Mouse (Mus musculus): ENCODE data around the gene Six6.

Six6 gene
- long read RNA-seq, experiment 1 = 0 reads
- long read RNA-seq, experiment 2 = 0 reads

GRCm38 (mm10) chr12:72939616-72940015 lies at the start of gene Six6:
TSS of gene Six6 (plus strand) at chr12:72939892.
- intact Hi-C loops (cut with DNase I) = no loop called here

- intact Hi-C loops (cut with DNase I) = no loop called here
Observed at GRCm38 (mm10) chr12:72917159-72917993, 22.3 kb upstream of the Six6 start.

DNA sequence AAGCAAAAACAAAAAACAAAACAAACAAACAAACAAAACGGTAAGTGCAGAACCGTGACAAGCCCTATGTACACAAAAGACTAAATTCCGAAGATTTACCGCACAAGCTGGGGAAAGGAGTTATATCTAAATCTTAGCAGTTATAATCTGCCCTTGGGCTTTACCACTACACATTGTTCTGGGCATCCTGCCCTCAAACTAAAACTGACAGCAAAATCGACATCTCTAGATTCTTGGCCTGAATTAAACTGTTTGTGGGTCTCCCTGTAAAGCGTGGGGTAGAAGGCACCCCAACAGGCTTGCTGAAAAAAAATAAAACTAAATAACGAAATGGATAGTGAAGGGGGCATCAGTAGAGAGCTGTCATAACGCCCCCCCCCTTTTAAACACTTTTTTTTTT lies 2.9 kb upstream of the Six6 start:
- intact Hi-C loops (cut with DNase I) = no loop called here

GRCm38 (mm10) chr12:72937537-72938120 lies 2.1 kb upstream of the Six6 start:
- intact Hi-C loops (cut with DNase I) = no loop called here

DNA sequence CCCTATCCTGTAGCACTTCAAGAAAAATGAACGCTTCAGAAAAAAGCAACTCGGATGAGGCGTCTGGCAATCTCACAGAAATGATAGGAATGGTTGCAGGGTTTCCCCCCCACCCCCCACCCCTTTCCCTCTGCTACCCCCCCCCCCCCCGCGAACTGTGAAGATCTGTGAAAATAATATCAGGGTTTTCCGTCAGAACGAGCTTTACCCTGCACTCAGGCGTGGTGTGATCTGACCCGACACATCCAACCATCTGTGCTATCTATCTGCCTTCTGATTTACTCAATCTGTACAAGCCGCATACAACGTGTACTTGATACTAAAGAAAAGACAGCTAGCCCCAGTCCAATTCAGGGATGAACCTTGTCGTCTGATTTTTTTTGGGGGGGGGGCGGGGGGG lies 1.5 kb upstream of the Six6 start:
- intact Hi-C loops (cut with DNase I) = no loop called here

DNA sequence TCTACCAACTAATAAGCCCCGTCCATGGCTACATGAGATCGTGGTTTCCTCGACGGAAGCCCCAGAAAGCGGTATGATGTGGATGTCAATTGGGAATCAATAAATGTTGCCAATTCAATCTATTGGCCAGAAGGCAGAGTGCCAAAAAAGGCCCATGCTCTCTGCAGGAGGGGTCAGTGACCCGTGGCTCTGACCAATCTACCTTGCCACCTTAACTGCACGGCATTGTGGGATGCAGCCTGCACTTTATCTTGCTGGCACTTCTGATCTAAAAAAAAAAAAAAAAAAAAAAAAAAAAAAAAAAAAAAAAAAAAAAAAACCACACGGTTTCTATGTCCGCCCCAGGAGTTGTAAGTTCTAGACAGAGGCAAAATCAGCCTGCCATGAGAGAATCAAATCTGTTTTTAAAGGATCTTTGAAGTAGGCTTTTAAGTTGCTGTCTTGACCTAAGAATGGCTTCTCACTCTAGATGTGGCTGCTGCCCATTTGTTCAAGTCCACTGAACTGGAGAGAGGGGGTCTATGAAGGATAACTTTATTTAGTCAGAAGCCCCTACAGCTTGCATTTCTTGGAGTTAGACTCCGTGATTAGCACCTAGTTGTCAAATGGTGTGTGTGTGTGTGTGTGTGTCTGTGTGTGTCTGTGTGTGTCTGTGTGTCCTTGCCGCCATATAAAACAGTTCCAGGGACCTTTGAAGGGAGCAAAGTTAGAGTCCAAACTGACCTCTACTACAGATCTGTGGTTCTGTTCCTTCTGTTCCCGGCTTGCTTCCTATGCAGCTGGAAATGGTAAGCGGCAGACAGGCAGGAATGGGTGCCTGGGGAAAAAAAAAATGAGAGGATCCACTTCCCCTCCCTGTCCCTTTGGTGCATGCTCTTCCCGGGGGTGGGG lies 847 bp upstream of the Six6 start:
- intact Hi-C loops (cut with DNase I) = no loop called here

DNA sequence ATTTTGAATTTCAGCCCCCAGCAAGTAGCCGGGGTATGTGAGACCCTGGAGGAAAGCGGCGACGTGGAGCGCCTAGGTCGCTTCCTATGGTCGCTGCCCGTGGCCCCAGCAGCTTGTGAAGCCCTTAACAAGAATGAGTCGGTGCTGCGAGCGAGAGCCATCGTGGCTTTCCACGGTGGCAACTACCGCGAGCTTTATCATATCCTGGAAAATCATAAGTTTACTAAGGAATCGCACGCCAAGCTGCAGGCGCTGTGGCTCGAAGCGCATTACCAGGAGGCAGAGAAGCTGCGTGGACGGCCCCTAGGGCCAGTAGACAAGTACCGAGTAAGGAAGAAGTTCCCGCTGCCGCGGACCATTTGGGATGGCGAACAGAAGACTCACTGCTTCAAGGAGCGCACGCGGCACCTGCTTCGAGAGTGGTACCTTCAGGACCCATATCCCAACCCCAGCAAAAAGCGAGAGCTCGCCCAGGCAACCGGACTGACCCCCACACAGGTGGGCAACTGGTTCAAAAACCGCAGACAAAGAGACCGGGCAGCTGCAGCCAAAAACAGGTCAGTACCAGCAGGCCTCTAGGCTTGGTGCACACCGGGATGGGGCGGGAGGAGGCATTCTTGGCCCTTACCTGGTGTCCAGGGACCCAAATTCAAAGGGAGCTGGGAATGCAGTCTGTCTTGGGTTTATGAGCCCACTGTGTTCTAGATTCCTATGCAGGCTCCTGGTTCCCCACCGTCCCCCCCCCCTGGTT lies 554 bp downstream of the Six6 start, which contains the start of gene 4930447C04Rik:
4930447C04Rik (minus strand) TSS at position 704 of the 751 bp plus-strand sequence.
- intact Hi-C loops (cut with DNase I) = no loop called here

GRCm38 (mm10) chr12:72940822-72941397 lies 1.2 kb downstream of the Six6 start:
- intact Hi-C loops (cut with DNase I) = no loop called here

DNA sequence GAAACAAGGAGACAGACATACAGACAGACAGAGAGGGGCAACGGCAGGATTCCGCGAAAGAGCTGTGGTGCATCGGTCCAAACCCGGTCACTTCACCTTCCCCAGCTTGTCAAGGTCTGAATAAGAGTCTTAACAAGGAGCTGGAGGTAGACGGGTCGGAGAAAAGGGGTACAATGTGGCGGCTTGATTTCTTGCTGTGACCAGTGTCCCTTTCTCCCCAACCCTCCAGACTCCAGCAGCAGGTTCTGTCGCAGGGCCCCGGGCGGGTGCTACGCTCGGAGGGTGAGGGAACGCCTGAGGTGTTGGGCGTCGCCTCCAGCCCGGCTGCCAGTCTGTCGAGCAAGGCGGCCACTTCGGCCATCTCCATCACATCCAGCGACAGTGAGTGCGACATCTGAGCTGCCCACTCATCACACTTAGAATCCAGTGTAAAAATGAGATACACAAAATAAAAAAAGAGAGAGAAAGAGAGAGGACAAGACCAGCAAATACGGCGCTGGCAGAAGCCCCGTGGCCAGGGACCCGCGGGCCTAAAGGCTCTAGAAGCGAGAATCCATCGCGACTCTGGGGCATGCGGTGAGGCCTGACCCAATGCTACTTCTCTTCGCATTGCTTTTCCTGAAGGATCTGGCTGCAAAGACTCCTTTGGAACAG lies 1.8 kb downstream of the Six6 start:
- intact Hi-C loops (cut with DNase I) = no loop called here

DNA sequence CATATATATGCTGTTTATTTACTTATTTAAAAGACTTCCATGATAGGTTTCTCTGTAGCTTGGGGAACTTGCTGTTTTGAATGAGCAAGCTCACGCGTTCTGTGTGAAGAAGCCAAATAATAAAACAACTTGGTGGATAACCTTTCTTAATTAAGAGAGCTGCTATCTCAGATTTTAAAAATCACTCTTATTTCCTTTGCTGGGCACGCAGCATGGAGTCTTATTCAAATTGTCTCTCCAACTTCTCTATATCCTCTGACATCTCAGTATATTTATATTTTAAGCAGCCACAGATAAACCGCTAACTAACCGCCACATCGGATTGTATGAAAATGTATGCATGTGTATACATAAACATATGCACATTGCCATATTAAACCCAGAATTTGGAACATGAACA lies 2.5 kb downstream of the Six6 start:
- intact Hi-C loops (cut with DNase I) = no loop called here

DNA sequence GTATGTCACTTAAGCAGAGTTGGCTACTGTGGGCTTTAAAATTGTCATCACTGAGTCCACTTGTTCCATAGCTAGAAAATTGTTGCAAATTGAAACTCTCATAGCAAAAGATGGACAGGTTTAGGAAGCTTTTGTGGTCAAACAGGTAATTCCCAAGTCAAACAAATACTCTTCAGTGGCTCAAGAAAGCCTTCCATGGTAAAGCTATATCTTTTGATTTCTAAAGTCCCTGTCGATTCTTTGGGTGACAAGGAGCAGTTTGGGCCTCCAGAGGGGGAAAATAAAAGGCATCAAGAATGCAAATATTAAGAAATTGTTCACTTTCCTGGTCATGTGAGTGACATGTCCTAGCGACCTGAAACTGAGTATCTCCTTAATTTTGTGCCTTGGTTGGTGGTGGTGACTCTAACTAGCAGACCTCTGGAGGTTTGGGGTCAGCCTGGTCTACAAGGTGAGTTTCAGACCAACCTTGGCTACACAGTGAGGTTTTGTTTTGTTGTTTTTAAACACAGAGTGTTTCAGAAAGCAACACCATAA lies 4.0 kb downstream of the Six6 start:
- intact Hi-C loops (cut with DNase I) = no loop called here

DNA sequence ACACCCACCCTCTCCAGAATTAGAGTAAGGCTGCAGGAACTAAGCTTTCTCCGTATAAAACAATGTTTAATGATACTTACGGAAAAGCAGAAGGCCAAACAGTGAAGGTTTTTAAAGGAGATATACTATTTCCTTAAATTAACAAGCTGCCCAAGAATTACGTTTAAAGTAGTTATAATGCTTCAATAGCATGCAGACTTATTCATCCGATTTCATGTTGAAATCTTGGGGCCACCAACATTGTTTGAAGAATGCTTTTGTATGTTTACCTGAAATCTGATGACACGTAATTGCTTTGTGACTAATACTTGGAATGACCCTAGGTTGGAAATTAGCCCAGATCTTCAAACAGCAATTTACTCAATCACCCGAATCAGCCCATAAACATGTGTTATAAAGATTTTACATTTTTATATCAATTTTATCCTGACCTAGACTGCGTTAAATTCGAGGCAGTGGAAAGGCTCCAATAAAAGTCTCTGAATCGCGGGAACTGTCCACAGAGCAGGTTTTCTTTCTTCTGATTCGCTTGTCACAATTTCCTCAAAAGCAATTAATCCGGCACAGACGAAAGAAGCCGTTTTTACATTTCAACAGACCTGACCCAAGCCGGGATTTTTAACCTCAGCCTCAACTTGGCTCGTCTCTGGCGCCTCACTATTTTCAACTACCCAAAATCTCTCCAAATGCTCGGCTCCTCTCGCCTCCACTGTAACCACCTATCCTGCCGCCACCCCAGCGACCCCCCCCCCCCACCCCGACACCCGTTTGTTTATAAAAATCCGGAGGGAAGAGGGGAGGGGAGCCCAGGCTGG lies 4.9 kb downstream of the Six6 start:
- intact Hi-C loops (cut with DNase I) = no loop called here

- intact Hi-C loops (cut with DNase I) = no loop called here
Observed at GRCm38 (mm10) chr12:72945301-72946063, 5.8 kb downstream of the Six6 start.

DNA sequence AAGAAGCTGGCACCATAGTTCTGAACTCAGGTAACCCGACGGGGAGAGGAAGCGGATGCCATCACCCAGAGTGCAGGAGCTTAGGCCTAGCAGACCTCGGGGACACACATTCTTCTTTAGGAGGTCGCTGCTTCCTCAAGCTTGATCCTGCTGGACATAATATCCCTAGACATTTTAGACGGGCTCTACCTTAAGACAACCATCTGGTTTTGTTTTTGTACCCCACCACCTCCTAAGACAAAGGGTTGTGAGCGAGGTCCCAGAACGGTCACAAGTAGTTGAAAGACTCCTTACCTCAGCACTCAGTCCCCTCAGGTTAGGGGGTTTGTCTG lies 6.3 kb downstream of the Six6 start:
- intact Hi-C loops (cut with DNase I) = no loop called here

GRCm38 (mm10) chr12:72946805-72947204 lies 7.1 kb downstream of the Six6 start:
- intact Hi-C loops (cut with DNase I) = no loop called here

GRCm38 (mm10) chr12:72947335-72947734 lies 7.6 kb downstream of the Six6 start:
- intact Hi-C loops (cut with DNase I) = no loop called here

- intact Hi-C loops (cut with DNase I) = no loop called here
Observed at GRCm38 (mm10) chr12:72953089-72953488, 13.4 kb downstream of the Six6 start.

GRCm38 (mm10) chr12:72953858-72954257 lies 14.2 kb downstream of the Six6 start:
- intact Hi-C loops (cut with DNase I) = no loop called here

Data from adrenal gland (tissue).